Mouse (Mus musculus): ENCODE measurements at regions not wholly inside any gene's neighbourhood (a gene's known extent, or its start where the extent isn't known, plus 50 kb on each side); places are given as distances from the start of the nearest gene placed in this dataset.

DNA sequence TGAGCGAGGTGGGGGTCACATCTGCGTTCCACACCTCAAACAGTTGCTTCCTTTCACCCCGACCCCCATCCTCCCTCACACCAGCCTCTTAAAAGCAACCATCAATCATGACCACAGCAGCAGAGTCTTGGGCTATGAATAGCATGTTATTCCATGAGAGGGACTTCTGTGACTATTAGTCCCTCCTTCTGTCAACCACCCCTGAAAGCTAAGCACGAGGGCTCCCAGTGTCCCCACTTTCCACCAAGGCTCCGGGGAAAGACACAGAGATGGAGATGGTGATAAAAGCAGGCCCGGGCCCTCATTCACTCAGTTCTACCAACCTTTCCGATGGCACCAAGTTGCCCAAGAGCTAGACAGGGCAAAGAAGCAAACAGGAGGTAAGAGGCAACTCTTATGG, 66.3 kb upstream of the Rgma start:
- Histone ChIP-seq H3K4me2 (replicated peaks) (no peak overlapping the region), H3K9me3 (0 out of 2 replicates have a peak, but pooled peaks cover 4% of the 10 kb centered on the region), H3K36me3 (no peaks in the 10 kb centered on the region), H3K27ac (replicated peaks) (no peak overlapping the region), H3K4me1 (peaks cover 39% of the 10 kb centered on the region), H3K27me3 (no peaks in the 10 kb centered on the region), H3K9ac (replicated peaks) (no peak overlapping the region), H3K4me3 (no peak overlapping the region)
- no peak for ATAC-seq (ENCODE audit: low FRiP score, low read depth)
- 89% methylated on average over 7 of the region's 7 CpGs for WGBS

DNA sequence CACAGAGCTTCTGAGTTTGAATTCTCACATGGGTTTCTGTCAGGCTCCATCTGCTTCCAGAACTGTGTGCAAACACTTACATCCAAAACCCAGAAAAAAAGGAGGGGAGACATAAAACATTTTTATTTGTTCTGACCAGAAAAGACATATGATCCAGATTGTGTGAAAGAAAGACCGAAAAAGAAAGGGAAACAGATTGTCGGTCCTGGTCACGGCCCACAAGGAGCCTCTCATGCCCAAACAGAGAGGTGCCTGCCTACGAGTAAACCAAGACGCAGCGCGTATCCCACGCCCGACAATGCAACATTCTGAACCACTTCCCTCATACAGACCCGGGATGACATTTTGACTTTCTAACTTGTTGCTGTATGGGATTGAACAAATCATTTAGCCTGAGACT, 65.3 kb upstream of the Rgma start:
- no peak overlapping the region for H3K4me2 ChIP-seq (replicated peaks)
- H3K36me3 ChIP-seq: no peaks in the 10 kb centered on the region
- ATAC-seq (ENCODE audit: low FRiP score, low read depth): no peak
- H3K4me1 ChIP-seq: peaks cover 28% of the 10 kb centered on the region
- H3K9me3 ChIP-seq: 0 out of 2 replicates have a peak, but pooled peaks cover 4% of the 10 kb centered on the region
- 94% methylated on average over 10 of the region's 10 CpGs for WGBS
- H3K27me3 ChIP-seq: no peaks in the 10 kb centered on the region
- H3K4me3 ChIP-seq: no peak overlapping the region
- no peak overlapping the region for H3K27ac ChIP-seq (replicated peaks)
- H3K9ac ChIP-seq (replicated peaks): no peak overlapping the region

DNA sequence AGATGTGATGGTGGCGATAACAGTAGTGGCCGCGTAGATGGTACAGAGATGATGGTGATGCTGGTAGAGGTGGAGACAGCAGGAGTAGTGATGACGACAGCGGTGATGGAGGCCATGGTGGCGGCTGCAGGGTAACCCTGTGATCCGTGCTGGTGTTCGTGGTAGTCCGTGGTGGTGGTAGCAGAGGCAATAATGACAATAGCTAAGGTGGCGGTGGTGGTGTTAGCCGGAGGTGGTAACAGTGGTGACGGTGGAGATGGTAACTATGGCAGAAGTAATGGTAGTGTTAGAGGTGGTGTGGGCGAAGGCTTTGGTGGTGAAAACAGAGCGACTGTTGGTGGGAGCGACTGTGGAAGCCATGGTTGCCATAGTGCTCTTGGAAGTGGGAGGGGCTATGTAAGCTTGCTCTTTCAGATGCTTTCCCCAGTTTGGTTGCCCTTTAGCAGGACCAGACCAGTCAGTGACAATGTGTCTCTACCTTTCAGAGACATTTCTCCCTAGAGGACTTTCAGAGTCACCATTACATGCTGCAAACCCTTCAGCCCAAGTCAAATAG, 64.7 kb upstream of the Rgma start:
- 97% methylated on average over 15 of the region's 15 CpGs for WGBS

DNA sequence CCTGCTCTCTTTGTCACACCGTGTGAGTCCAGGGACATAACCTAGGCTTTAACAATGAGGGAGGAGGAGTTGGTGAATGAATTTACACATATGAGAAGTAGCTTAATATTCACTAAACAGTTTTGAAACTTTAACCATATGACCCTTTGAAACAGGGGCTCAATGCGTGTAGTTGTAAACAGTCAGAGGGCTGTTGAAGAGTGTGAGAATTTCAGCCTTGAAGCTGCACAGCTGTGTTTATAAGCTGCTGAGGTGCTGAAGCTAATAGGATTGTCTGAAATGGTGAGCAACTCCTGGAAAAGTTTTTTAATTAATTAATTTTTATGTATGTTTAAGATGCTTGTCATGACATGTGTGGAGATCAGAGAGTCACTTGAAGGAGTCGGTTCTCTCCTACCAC, 59.8 kb upstream of the Rgma start:
- Histone ChIP-seq H3K27me3 (no peaks in the 10 kb centered on the region), H3K4me1 (no peaks in the 10 kb centered on the region), H3K4me3 (no peak overlapping the region), H3K27ac (replicated peaks) (no peak overlapping the region), H3K9ac (replicated peaks) (no peak overlapping the region), H3K36me3 (no peaks in the 10 kb centered on the region), H3K4me2 (replicated peaks) (no peak overlapping the region), H3K9me3 (0 out of 2 replicates have a peak, but pooled peaks cover under 1% of the 10 kb centered on the region)
- no peak for ATAC-seq (ENCODE audit: low FRiP score, low read depth)
- WGBS: 69% methylated on average over 3 of the region's 3 CpGs

More for the DNA sequence above, 64.7 kb upstream of the Rgma start:
- Histone ChIP-seq H3K27me3 (no peaks in the 10 kb centered on the region), H3K9ac (replicated peaks) (no peak overlapping the region), H3K4me3 (no peak overlapping the region), H3K36me3 (no peaks in the 10 kb centered on the region), H3K9me3 (0 out of 2 replicates have a peak, but pooled peaks cover 4% of the 10 kb centered on the region), H3K4me2 (replicated peaks) (no peak overlapping the region), H3K4me1 (peaks cover 22% of the 10 kb centered on the region), H3K27ac (replicated peaks) (no peak overlapping the region)
- ATAC-seq (ENCODE audit: low FRiP score, low read depth): no peak

DNA sequence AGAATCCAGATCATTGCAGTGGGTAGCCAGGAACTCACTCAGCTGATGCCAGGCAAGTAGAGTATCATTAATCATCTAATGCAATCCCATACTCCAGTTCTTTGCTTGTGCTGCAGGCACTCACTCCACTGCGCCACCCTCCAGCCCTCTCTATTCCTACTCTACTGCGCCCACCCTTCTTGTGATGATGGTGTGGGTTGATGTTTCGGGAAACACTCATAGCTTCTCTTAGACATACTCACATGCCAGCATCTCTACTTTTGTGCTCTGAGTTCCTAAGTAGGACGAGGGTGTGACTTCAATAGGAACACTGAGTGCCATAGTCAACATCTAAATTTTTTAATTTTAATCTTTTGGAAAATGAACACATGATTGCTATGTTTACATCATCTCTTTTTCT, 57.7 kb upstream of the Rgma start:
- Histone ChIP-seq H3K4me3 (no peak overlapping the region), H3K4me1 (no peaks in the 10 kb centered on the region), H3K4me2 (replicated peaks) (no peak overlapping the region), H3K9ac (replicated peaks) (no peak overlapping the region), H3K27ac (replicated peaks) (no peak overlapping the region), H3K36me3 (no peaks in the 10 kb centered on the region), H3K9me3 (no peaks in the 10 kb centered on the region), H3K27me3 (no peaks in the 10 kb centered on the region)
- ATAC-seq (ENCODE audit: low FRiP score, low read depth): no peak
- WGBS: 96% methylated on average over 4 of the region's 4 CpGs

DNA sequence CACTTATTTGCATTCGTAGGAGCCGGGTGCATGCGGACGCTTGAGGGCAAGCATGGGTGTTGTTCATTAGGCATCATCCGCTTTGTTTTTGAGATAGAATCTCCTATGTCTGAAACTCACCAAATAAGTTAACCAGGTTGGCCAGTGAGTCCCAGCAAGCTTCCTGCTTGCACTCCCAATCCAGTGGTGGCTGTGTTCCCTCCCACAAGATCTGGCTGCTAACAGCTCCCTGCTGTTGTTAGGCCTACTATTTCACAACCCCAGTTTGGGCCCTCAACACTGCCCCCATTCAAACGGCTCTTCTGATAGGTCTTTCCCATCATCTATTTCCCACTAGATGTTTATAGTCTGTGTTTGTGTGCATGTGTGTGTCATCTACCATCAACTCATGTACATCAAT, 56.3 kb upstream of the Rgma start:
- WGBS: 95% methylated on average over 6 of the region's 6 CpGs
- Histone ChIP-seq H3K27me3 (no peaks in the 10 kb centered on the region), H3K4me2 (replicated peaks) (no peak overlapping the region), H3K4me3 (no peak overlapping the region), H3K4me1 (no peaks in the 10 kb centered on the region), H3K27ac (replicated peaks) (no peak overlapping the region), H3K9ac (replicated peaks) (no peak overlapping the region), H3K9me3 (no peaks in the 10 kb centered on the region), H3K36me3 (no peaks in the 10 kb centered on the region)
- ATAC-seq (ENCODE audit: low FRiP score, low read depth): no peak

DNA sequence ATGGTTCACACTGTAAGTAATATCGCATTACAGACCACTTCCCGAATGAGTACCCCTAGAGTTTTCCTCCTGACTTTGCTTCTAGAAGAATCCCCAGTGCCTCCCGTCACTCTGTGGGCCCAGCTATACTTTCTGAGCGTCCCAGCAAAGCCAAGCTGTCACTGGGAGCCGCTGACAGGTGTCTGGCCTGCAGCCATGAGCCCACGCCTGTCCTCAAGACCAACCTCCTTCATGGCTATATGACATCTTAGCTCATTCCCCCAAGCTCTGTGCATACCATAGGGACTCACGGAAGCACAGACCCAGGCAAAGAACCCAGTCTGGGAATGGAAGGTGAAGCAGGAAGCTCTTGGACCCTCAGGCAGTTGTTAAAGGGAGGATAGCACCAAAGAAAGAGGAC, 55.3 kb upstream of the Rgma start:
- Histone ChIP-seq H3K27ac (replicated peaks) (no peak overlapping the region), H3K9me3 (0 out of 2 replicates have a peak, but pooled peaks cover 3% of the 10 kb centered on the region), H3K9ac (replicated peaks) (no peak overlapping the region), H3K4me1 (no peaks in the 10 kb centered on the region), H3K4me2 (replicated peaks) (no peak overlapping the region), H3K36me3 (no peaks in the 10 kb centered on the region), H3K27me3 (no peaks in the 10 kb centered on the region), H3K4me3 (no peak overlapping the region)
- ATAC-seq (ENCODE audit: low FRiP score, low read depth): no peak
- 91% methylated on average over 7 of the region's 7 CpGs for WGBS

DNA sequence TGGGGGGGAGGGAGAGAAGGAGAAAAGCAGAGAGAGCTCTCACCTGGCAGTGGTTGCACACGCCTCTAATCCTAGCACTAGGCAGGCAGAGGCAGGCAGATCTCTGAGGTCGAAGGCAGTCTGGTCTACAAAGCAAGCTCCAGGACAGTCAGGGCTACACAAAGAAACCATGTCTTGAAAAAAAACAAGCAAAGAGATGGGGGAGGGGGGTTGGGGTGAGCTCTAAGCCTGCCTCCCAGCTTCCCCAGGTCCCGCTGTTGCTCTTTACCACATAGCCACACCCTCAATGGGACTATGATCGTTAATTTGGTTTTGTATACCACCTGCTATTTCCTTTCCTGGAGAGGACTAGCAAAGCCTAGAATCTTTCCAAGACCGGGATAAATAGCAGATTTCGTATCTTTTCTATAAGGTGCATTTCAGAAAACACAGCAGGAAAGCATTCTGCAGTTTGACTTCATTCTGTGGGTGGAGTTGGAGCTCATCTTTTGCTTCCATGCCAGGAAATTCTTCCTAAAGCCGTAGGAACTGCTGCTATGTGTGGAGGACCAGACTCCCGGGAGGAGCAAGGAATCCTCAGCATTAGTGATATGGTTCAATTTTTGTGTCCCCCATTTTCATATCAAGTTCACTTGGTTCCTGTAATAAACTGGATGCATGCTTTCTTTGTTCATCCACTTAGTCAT, 52.7 kb upstream of the Rgma start:
- no peak overlapping the region for H3K27ac ChIP-seq (replicated peaks)
- H3K27me3 ChIP-seq: no peaks in the 10 kb centered on the region
- WGBS: 90% methylated on average over 8 of the region's 8 CpGs
- H3K9me3 ChIP-seq: 0 out of 2 replicates have a peak, but pooled peaks cover 3% of the 10 kb centered on the region
- H3K9ac ChIP-seq (replicated peaks): no peak overlapping the region
- H3K36me3 ChIP-seq: no peaks in the 10 kb centered on the region
- no peaks in the 10 kb centered on the region for H3K4me1 ChIP-seq
- no peak for ATAC-seq (ENCODE audit: low FRiP score, low read depth)
- H3K4me3 ChIP-seq: no peak overlapping the region
- no peak overlapping the region for H3K4me2 ChIP-seq (replicated peaks)

DNA sequence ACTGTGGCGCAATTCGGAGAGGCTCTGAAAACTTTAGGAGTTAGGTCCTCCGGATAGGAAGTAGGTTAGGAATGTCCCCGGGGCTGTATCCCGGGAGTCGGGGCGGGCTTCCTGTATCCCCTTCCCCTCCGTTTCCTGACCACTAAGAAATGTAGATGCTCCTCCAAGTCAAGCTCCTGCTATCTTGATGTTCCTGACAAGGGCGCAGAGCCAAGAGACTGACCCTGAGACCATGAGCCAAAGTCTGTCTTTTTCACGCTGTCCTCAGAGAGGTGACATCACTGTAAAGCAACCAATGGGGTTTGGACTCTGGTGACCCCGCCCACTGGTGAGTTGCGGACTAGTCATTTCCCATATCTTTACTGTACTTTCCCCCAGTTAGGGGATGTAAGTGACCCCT, 51.8 kb upstream of the Rgma start:
- peak overlapping the region; percentile 8; the same call in 1 of the 2 replicates for H3K4me2 ChIP-seq (replicated peaks)
- H3K27ac ChIP-seq (replicated peaks): no peak overlapping the region
- WGBS: 60% methylated on average over 12 of the region's 12 CpGs
- no peaks in the 10 kb centered on the region for H3K36me3 ChIP-seq
- ATAC-seq (ENCODE audit: low FRiP score, low read depth): no peak
- no peak overlapping the region for H3K9ac ChIP-seq (replicated peaks)
- 0 out of 2 replicates have a peak, but pooled peaks cover 3% of the 10 kb centered on the region for H3K9me3 ChIP-seq
- H3K4me3 ChIP-seq: no peak overlapping the region
- H3K27me3 ChIP-seq: no peaks in the 10 kb centered on the region
- H3K4me1 ChIP-seq: peaks cover 4% of the 10 kb centered on the region; the same call in 1 of the 2 replicates

DNA sequence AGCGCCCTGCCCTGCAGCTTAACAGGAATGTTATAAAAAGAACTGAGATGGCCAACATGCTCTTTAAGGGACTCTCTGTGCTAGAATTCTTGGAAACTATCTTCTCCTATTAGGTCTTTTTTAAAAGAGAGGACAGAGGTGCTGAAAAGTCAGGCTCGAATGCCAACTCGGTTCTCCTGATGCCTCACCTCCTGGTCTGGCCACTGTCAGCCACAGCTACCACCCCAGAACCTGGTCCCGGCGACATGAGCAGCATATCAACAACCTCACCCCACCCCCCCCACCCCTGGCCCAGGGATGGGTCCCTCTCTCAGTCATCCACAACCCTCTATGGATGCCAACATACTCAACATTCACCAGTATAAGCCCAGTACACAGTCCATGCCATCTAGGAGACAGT, 49.8 kb upstream of the Rgma start:
- no peak for ATAC-seq (ENCODE audit: low FRiP score, low read depth)
- Histone ChIP-seq H3K4me3 (no peak overlapping the region), H3K9ac (replicated peaks) (no peak overlapping the region), H3K4me2 (replicated peaks) (no peak overlapping the region), H3K27ac (replicated peaks) (no peak overlapping the region), H3K4me1 (peaks cover 6% of the 10 kb centered on the region; the same call in 1 of the 2 replicates), H3K9me3 (0 out of 2 replicates have a peak, but pooled peaks cover 3% of the 10 kb centered on the region), H3K27me3 (no peaks in the 10 kb centered on the region), H3K36me3 (no peaks in the 10 kb centered on the region)
- WGBS: 98% methylated on average over 5 of the region's 5 CpGs
